Mouse (Mus musculus): ENCODE data around the gene Anxa3.

The Anxa3 gene

GRCm38 (mm10) chr5:96847986-96848385 lies 54.8 kb downstream of the Anxa3 start:
- in situ Hi-C loops (cut with MboI, MseI) = no loop called here

- in situ Hi-C loops (cut with MboI, MseI) = no loop called here
Measured at GRCm38 (mm10) chr5:96848386-96848785, 55.2 kb downstream of the Anxa3 start.

- in situ Hi-C loops (cut with MboI, MseI) = no loop called here
Measured at GRCm38 (mm10) chr5:96849232-96849631, 56.1 kb downstream of the Anxa3 start.

- in situ Hi-C loops (cut with MboI, MseI) = loop anchor here in 1 of 2 experiments (10.0 to 25.0 kb wide), 2 partner anchors 61 to 209 kb away; no protein-coding TSS in a partner anchor
Measured at GRCm38 (mm10) chr5:96853451-96853850, 60.3 kb downstream of the Anxa3 start.

- in situ Hi-C loops (cut with MboI, MseI) = loop anchor here in 1 of 2 experiments (10.0 to 25.0 kb wide), 2 partner anchors 60 to 208 kb away; no protein-coding TSS in a partner anchor
Measured at GRCm38 (mm10) chr5:96854350-96854749, 61.2 kb downstream of the Anxa3 start.

- in situ Hi-C loops (cut with MboI, MseI) = loop anchor here in 1 of 2 experiments (10.0 to 25.0 kb wide), 2 partner anchors 55 to 202 kb away; no protein-coding TSS in a partner anchor
Measured at GRCm38 (mm10) chr5:96859938-96860337, 66.8 kb downstream of the Anxa3 start.

GRCm38 (mm10) chr5:96867171-96867570 lies 74.0 kb downstream of the Anxa3 start:
- in situ Hi-C loops (cut with MboI, MseI) = loop anchor here in 1 of 2 experiments (25.0 kb wide), 1 partner anchor 195 kb away; no protein-coding TSS in a partner anchor

GRCm38 (mm10) chr5:96868893-96869292 lies 75.8 kb downstream of the Anxa3 start:
- in situ Hi-C loops (cut with MboI, MseI) = loop anchor here in 1 of 2 experiments (25.0 kb wide), 1 partner anchor 193 kb away; no protein-coding TSS in a partner anchor

- in situ Hi-C loops (cut with MboI, MseI) = loop anchor here in 1 of 2 experiments (25.0 kb wide), 1 partner anchor 191 kb away; no protein-coding TSS in a partner anchor
Measured at GRCm38 (mm10) chr5:96870996-96871395, 77.9 kb downstream of the Anxa3 start.

GRCm38 (mm10) chr5:96878178-96878577 lies 85.0 kb downstream of the Anxa3 start:
- in situ Hi-C loops (cut with MboI, MseI) = loop anchor here in 1 of 2 experiments (5.0 kb wide), 1 partner anchor 34 kb away; no protein-coding TSS in a partner anchor

GRCm38 (mm10) chr5:96878851-96879540 lies 85.9 kb downstream of the Anxa3 start:
- in situ Hi-C loops (cut with MboI, MseI) = loop anchor here in 1 of 2 experiments (5.0 kb wide), 1 partner anchor 33 kb away; no protein-coding TSS in a partner anchor

- in situ Hi-C loops (cut with MboI, MseI) = no loop called here
Measured at GRCm38 (mm10) chr5:96880231-96880630, 87.1 kb downstream of the Anxa3 start.

- in situ Hi-C loops (cut with MboI, MseI) = no loop called here
Measured at GRCm38 (mm10) chr5:96881118-96881517, 88.0 kb downstream of the Anxa3 start.

GRCm38 (mm10) chr5:96881613-96882012 lies 88.5 kb downstream of the Anxa3 start:
- in situ Hi-C loops (cut with MboI, MseI) = no loop called here

GRCm38 (mm10) chr5:96885202-96885601 lies 92.1 kb downstream of the Anxa3 start:
- in situ Hi-C loops (cut with MboI, MseI) = no loop called here

- in situ Hi-C loops (cut with MboI, MseI) = no loop called here
Measured at GRCm38 (mm10) chr5:96888396-96888795, 95.3 kb downstream of the Anxa3 start.

- in situ Hi-C loops (cut with MboI, MseI) = no loop called here
Measured at GRCm38 (mm10) chr5:96890367-96890766, 97.2 kb downstream of the Anxa3 start.

All from T-helper 17 cell (primary cell).